Mouse (Mus musculus) erythroblast, embryonic 14.5 days (primary cell): ENCODE measurements around the gene Paqr6. TPM values are rescaled to one million over a fixed set of nuclear protein-coding genes. Genes with fewer than 3 reads are reported as not detected.

Experiments
- H3K27me3 ChIP-seq: 2 replicates; pipeline ENCODE4 v1.6.1; 2012; ENCODE audit warnings: inconsistent platforms; ENCODE audit not compliant: control insufficient read depth
- H3K36me3 ChIP-seq: 2 replicates; pipeline ENCODE4 v1.6.1; 2012; ENCODE audit warnings: mild to moderate bottlenecking, inconsistent platforms; ENCODE audit not compliant: control insufficient read depth
- H3K4me1 ChIP-seq: 2 replicates; pipeline ENCODE4 v1.6.1; 2012; ENCODE audit warnings: inconsistent platforms; ENCODE audit not compliant: control insufficient read depth
- H3K4me3 ChIP-seq: replicated peaks from 2 replicates; pipeline ENCODE3; 2012; ENCODE audit warnings: moderate library complexity, mild to moderate bottlenecking, inconsistent platforms
- H3K9me3 ChIP-seq: 2 replicates; pipeline ENCODE4 v1.6.1; 2012; ENCODE audit warnings: low read length, inconsistent platforms, mixed read lengths; ENCODE audit not compliant: control insufficient read depth
- GATA1 ChIP-seq: IDR thresholded peaks from 2 replicates; pipeline ENCODE4 v1.6.1; 2012; ENCODE audit warnings: low read length, inconsistent platforms, mixed read lengths
- TAL1 ChIP-seq: IDR thresholded peaks from 3 replicates; pipeline ENCODE4 v1.6.1; 2012; ENCODE audit warnings: low read length, inconsistent platforms, mixed read lengths
- polyA plus RNA-seq: library from polyadenylated mRNA; stranded (reverse); fragments of >175 nt; gene quantifications from 2 replicates; pipeline ENCODE4 v1.2.3, GENCODE M21; 2012

The Paqr6 gene
- polyA plus RNA-seq, 1 experiment: 3.4 TPM

DNA sequence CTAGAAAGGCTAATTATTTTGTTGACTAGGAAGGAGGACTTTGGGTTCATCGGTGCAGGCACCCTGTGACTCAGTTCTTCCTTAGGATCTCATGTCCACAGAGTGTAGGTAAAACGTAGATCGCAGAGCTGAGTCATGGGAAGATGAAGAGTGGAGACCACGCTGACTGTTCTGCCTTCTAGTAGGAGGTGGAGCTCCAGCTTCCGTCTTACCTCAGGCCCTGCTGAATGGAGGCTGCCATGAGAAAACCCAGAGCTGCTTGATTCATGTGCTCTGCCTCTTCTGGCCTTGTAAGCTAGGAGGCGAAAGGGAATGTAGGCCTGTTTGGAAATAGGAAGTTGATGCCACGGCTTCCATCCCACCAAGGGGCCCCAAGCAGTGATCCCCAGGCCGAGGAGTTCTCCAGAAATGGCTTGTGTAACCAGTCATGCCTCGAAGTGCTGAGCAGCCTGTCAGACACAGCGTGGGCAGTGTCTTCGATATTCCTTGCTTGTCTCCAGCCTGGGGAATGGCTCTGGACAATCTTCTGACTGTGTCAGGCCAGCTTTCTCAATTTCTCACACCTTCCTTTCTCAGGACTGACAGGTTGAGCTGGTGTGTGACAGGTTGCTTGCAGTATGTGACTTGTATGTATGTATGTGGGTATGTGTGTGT, 26.9 kb upstream of the Paqr6 start:
- H3K9me3 ChIP-seq: peaks cover 6% of the 10 kb centered on the region
- H3K36me3 ChIP-seq: peaks cover 43% of the 10 kb centered on the region
- H3K27me3 ChIP-seq: peaks cover 5% of the 10 kb centered on the region
- no peak for TF ChIP-seq GATA1
- TF ChIP-seq TAL1: no peak
- H3K4me1 ChIP-seq: peaks cover 82% of the 10 kb centered on the region
- peak overlapping the region; percentile 78 for H3K4me3 ChIP-seq

- H3K27me3 ChIP-seq: no peaks in the 10 kb centered on the region
- peak overlapping the region; percentile 78 for H3K4me3 ChIP-seq
- peaks cover 46% of the 10 kb centered on the region for H3K36me3 ChIP-seq
- TF ChIP-seq GATA1 (no peak; the same call in 1 of the 2 replicates), TAL1 (peak; percentile 42; the same call in 1 of the 3 replicates)
- H3K4me1 ChIP-seq: peaks cover 75% of the 10 kb centered on the region
- H3K9me3 ChIP-seq: no peaks in the 10 kb centered on the region
These were observed 26.1 kb upstream of the Paqr6 start for GRCm38 (mm10) chr3:88338316-88338715.

- peaks cover 68% of the 10 kb centered on the region for H3K4me1 ChIP-seq
- H3K36me3 ChIP-seq: peaks cover 53% of the 10 kb centered on the region
- no peaks in the 10 kb centered on the region for H3K9me3 ChIP-seq
- H3K27me3 ChIP-seq: no peaks in the 10 kb centered on the region
- no peak for TF ChIP-seq TAL1
- H3K4me3 ChIP-seq: peak overlapping the region; percentile 78
These were observed 25.4 kb upstream of the Paqr6 start for GRCm38 (mm10) chr3:88339006-88339405.

DNA sequence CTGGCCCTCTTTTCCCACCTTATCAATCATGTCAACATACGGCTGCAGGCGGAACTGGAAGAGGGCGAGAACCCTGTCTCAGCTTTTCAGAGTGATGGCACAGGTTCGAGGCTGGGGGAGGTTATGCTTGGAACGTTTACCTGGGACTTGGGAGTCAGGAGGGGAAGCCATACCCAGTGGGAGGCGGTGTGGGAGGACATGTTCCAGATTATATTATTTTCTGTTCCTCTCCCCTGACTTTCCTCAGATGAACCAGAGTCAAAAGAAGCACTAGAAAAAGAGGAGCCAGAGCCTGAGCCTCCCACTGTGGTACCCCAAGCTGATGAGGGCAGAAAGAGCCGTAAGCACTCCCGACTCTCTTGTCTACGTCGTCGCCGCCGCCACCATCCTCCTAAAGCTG, 13.7 kb upstream of the Paqr6 start:
- TF ChIP-seq GATA1 (no peak), TAL1 (no peak)
- H3K27me3 ChIP-seq: no peaks in the 10 kb centered on the region; the same call in 1 of the 2 replicates
- no peak overlapping the region for H3K4me3 ChIP-seq
- H3K4me1 ChIP-seq: no peaks in the 10 kb centered on the region
- H3K36me3 ChIP-seq: peaks cover 100% of the 10 kb centered on the region
- no peaks in the 10 kb centered on the region for H3K9me3 ChIP-seq

DNA sequence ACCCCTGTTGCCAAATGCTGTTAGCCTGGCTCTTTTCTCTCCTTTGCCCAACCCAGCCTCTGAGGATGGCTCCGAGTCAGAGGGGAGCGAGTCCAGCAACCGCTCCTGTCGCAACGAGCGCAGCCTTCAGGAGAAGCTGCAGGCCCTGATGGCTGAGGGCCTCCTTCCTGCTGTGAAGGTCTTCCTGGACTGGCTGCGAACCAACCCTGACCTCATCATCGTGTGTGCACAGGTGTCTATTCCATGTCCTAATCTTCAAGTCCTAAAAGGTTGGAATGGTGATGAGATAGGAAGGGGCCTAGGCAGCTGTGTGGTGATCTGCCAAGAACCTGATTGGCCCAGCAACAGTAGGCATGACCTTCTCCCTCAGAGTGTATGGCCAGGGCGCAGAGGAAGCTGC, 11.5 kb upstream of the Paqr6 start:
- TF ChIP-seq GATA1: no peak
- TF ChIP-seq TAL1: no peak
- H3K4me3 ChIP-seq: no peak overlapping the region
- H3K36me3 ChIP-seq: peaks cover 100% of the 10 kb centered on the region
- no peaks in the 10 kb centered on the region for H3K9me3 ChIP-seq
- no peaks in the 10 kb centered on the region; the same call in 1 of the 2 replicates for H3K4me1 ChIP-seq
- no peaks in the 10 kb centered on the region; the same call in 1 of the 2 replicates for H3K27me3 ChIP-seq

DNA sequence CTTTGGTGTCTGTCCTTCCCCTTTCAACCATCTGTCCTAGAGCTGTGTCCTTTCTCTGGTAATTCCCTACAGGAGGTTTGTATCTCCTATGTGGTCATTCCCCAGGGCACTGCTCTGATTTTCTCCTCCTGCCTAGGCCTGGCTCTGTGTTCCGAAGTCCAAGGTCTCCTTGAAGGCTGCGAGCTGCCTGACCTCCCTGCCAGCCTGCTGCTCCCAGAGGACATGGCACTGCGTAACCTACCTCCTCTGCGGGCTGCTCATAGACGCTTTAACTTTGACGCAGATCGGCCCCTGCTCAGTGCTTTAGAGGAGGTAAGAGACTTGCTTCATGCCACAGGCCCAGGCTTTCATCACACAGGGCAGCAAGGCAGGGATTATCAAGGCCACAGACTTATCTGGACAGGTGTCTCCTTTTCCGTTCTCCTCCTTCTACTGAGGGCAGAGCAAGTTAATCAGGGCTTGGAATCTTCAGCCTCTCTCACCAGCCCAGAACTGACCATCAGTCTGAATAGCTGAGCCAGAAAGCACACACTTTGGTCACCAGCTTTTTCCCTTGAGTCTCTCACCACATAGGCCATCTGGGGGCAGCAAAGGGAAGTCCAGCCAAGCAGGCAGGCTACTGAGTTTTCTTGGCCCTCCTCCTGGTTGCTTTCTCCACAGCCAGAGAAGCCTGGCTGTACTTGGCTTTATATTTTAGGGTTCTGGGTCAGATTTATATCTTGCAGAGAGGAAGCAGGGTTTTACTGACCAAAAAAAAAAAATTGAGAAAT, 9.8 kb upstream of the Paqr6 start:
- Histone ChIP-seq H3K4me1 (peaks cover 4% of the 10 kb centered on the region), H3K4me3 (no peak overlapping the region), H3K27me3 (no peaks in the 10 kb centered on the region; the same call in 1 of the 2 replicates), H3K36me3 (peaks cover 100% of the 10 kb centered on the region), H3K9me3 (no peaks in the 10 kb centered on the region)
- no peak for TF ChIP-seq TAL1
- no peak for TF ChIP-seq GATA1

DNA sequence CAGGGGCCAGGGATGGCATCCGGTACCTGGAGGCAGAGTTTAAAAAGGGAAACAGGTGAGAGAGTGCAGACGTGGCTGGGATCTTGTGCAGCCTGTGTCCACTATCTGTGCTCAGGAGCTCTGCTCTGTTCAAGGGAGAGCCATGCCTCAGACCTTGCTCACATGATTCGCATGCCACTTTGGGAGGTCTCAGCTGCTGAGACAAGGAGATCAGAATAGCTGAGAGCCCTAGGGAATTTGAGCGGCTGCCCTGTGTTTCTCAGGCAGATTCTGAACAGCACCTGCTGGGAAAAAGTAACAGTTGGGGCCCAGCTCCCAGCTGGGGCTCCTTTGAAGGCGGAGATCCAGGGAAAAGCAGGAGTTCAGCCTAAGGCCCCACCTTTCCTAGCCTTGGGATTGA, 4.8 kb upstream of the Paqr6 start:
- Histone ChIP-seq H3K4me1 (peaks cover 54% of the 10 kb centered on the region), H3K27me3 (no peaks in the 10 kb centered on the region), H3K9me3 (no peaks in the 10 kb centered on the region), H3K36me3 (peaks cover 92% of the 10 kb centered on the region), H3K4me3 (no peak overlapping the region)
- TF ChIP-seq GATA1 (no peak), TAL1 (no peak)

DNA sequence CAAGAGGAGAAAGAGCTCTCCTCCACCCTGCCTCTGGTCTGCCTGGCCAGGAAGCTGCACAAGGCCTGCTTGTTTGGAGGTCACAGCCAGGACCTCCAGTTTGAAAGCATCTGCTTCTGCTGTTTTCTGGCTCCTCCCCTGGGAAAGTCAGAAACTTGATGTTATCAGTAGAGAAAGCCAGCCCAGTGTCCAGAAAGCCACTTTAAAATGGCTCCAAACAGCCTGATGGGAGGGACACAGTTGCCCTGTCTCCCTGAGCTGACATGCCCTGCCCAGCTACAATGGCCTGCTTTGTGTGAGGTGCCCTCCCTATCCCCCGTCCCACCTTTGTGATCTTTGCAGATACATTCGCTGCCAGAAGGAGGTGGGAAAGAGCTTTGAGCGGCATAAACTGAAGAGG, 4.4 kb upstream of the Paqr6 start:
- peaks cover 58% of the 10 kb centered on the region for H3K4me1 ChIP-seq
- TF ChIP-seq TAL1 (no peak), GATA1 (no peak)
- peaks cover 4% of the 10 kb centered on the region for H3K27me3 ChIP-seq
- H3K36me3 ChIP-seq: peaks cover 88% of the 10 kb centered on the region
- H3K4me3 ChIP-seq: no peak overlapping the region
- H3K9me3 ChIP-seq: no peaks in the 10 kb centered on the region

- Histone ChIP-seq H3K36me3 (peaks cover 84% of the 10 kb centered on the region), H3K27me3 (peaks cover 15% of the 10 kb centered on the region), H3K4me3 (no peak overlapping the region), H3K9me3 (peaks cover 5% of the 10 kb centered on the region; the same call in 1 of the 2 replicates), H3K4me1 (peaks cover 69% of the 10 kb centered on the region)
- no peak for TF ChIP-seq TAL1
- no peak for TF ChIP-seq GATA1
These were observed 3.3 kb upstream of the Paqr6 start for GRCm38 (mm10) chr3:88361096-88361495.
